Mouse (Mus musculus) forebrain, embryonic 12.5 days (tissue): Measurements from ENCODE around the gene Gm17535. TPM values are rescaled to one million over a fixed set of nuclear protein-coding genes. Genes with fewer than 3 reads are reported as not detected.
"Not testable (repeated sequence)": the region's sequence is repeated elsewhere in the genome, so short reads cannot be mapped to it uniquely, and the experiment has no call there.

Experiments
- ATAC-seq: fragments of 200-750 bp; cut with Nextera tagmentation; 2 replicates; pipeline ENCODE4 v1.8.0; 2017; ENCODE audit warnings: moderate TSS enrichment; ENCODE audit not compliant: low FRiP score
- H3K27ac ChIP-seq: fragments of 300-500 bp; sonication (generic); 2 replicates; pipeline ENCODE4 v1.5.1; 2016; ENCODE audit warnings: mild to moderate bottlenecking
- H3K27me3 ChIP-seq: fragments of 300-500 bp; sonication (generic); 2 replicates; pipeline ENCODE4 v1.6.1; 2016; ENCODE audit warnings: mild to moderate bottlenecking
- H3K36me3 ChIP-seq: fragments of 300-500 bp; sonication (generic); replicated peaks from 2 replicates; pipeline ENCODE4 v1.6.1; 2016; ENCODE audit warnings: mild to moderate bottlenecking
- H3K4me1 ChIP-seq: fragments of 300-500 bp; sonication (generic); 2 replicates; pipeline ENCODE4 v1.6.1; 2016
- H3K4me2 ChIP-seq: fragments of 300-500 bp; sonication (generic); 2 replicates; pipeline ENCODE4 v1.6.1; 2016; ENCODE audit warnings: mild to moderate bottlenecking, moderate library complexity
- H3K4me3 ChIP-seq: fragments of 300-500 bp; sonication (generic); replicated peaks from 2 replicates; pipeline ENCODE4 v1.5.1; 2016; ENCODE audit warnings: mild to moderate bottlenecking
- H3K9ac ChIP-seq: fragments of 300-500 bp; sonication (generic); 2 replicates; pipeline ENCODE4 v1.6.1; 2016; ENCODE audit warnings: mild to moderate bottlenecking
- H3K9me3 ChIP-seq: fragments of 300-500 bp; sonication (generic); 2 replicates; pipeline ENCODE4 v1.6.1; 2016
- WGBS: fragments of 180-500 bp; shearing (Covaris S2); methylation state at CpG from one replicate; pipeline ENCODE4 v1.1.7; 2016; 5-methylcytosine and 5-hydroxymethylcytosine counted together
- microRNA-seq: library from miRNA; unstranded; fragments of <30 nt; microRNA quantifications from one replicate; pipeline ENCODE4, GENCODE M21; 2017
- polyA plus RNA-seq: library from polyadenylated mRNA; unstranded; fragments of >200 nt; fragmentation: Nextera tagmentation; extraction: Ambion mirVana; gene quantifications from 2 replicates; pipeline ENCODE4 v1.2.1, GENCODE M21; 2016

Gene Gm17535
- polyA plus RNA-seq, 1 experiment from 2014 or later: not detected

DNA sequence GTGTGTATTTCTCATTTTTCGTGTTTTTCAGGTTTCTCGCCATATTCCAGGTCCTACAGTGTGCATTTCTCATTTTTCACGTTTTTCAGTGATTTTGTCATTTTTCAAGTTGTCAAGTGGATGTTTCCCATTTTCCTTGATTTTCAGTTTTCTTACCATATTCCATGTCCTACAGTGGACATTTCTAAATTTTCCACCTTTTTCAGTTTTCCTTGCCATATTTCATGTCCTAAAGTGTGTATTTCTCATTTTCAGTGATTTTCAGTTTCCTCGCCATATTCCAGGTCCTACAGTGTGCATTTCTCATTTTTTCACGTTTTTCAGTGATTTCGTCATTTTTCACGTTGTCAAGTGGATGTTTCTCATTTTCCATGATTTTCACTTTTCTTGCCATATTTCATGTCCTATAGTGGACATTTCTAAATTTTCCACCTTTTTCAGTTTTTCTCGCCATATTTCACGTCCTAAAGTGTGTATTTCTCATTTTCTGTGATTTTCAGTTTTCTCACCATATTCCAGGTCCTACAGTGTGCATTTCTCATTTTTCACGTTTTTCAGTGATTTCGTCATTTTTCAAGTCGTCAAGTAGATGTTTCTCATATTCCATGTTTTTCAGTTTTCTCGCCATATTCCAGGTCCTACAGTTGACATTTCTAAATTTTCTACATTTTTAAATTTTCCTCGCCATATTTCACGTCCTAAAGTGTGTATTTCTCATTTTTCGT lies 5.0 kb upstream of the Gm17535 start:
- not testable (repeated sequence) for H3K4me2 ChIP-seq, H3K27me3 ChIP-seq, H3K36me3 ChIP-seq, H3K4me3 ChIP-seq, H3K4me1 ChIP-seq, ATAC-seq, H3K9me3 ChIP-seq, H3K27ac ChIP-seq, H3K9ac ChIP-seq
- WGBS: 62% methylated on average over 14 of the region's 16 CpGs

GRCm38 (mm10) chr9:3030677-3031318 lies 3.6 kb upstream of the Gm17535 start:
- not testable (repeated sequence) for ATAC-seq, H3K4me1 ChIP-seq, H3K27me3 ChIP-seq, H3K4me3 ChIP-seq, H3K27ac ChIP-seq, H3K9ac ChIP-seq, H3K9me3 ChIP-seq, H3K4me2 ChIP-seq, H3K36me3 ChIP-seq
- WGBS: 59% methylated on average over 3 of the region's 10 CpGs

DNA sequence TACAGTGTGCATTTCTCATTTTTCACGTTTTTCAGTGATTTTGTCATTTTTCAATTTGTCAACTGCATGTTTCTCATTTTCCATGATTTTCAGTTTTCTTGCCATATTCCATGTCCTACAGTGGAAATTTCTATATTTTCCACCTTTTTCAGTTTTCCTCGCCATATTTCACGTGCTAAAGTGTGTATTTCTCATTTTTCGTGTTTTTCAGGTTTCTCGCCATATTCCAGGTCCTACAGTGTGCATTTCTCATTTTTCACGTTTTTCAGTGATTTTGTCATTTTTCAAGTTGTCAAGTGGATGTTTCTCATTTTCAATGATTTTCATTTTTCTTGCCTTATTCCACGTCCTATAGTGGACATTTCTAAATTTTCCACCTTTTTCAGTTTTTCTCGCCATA lies 2.2 kb downstream of the Gm17535 start, which contains the start of gene Gm10715:
TSS of gene Gm10715 (plus strand) at position 301 of the 400 bp plus-strand sequence.
- not testable (repeated sequence) for ATAC-seq, H3K9ac ChIP-seq, H3K27me3 ChIP-seq, H3K4me1 ChIP-seq, H3K27ac ChIP-seq, H3K9me3 ChIP-seq, H3K4me3 ChIP-seq, H3K36me3 ChIP-seq, H3K4me2 ChIP-seq
- 79% methylated on average over 8 of the region's 8 CpGs for WGBS

GRCm38 (mm10) chr9:3038161-3038560 lies 3.8 kb downstream of the Gm17535 start:
- ATAC-seq, H3K36me3 ChIP-seq, H3K4me2 ChIP-seq, H3K9me3 ChIP-seq, H3K27ac ChIP-seq, H3K27me3 ChIP-seq, H3K4me1 ChIP-seq, H3K4me3 ChIP-seq, H3K9ac ChIP-seq: not testable (repeated sequence)
- WGBS: 68% methylated on average over 4 of the region's 4 CpGs

Small RNA genes lying within 50 kb of the gene (microRNA-seq; reads per million reads assigned to microRNA genes)
- not detected for gene Mir101c

Other genes with a start within 250 kb of the Gm17535 start
- not detected in 2 replicates for gene Gm10722, start 33.7 kb upstream of the Gm17535 start, polyA plus RNA-seq
- not detected in 2 replicates for gene Gm11168, start 31.3 kb upstream of the Gm17535 start, polyA plus RNA-seq
- not detected in 2 replicates for gene Gm10721, start 21.5 kb upstream of the Gm17535 start, polyA plus RNA-seq
- gene Gm10720, start 18.9 kb upstream of the Gm17535 start, polyA plus RNA-seq: not detected in 2 replicates
- 0.96 TPM in 1 of 2 replicates, not detected in the other for gene Gm10719, start 17.2 kb upstream of the Gm17535 start, polyA plus RNA-seq
- gene Gm10718, start 11.1 kb upstream of the Gm17535 start, polyA plus RNA-seq: 1.2 TPM in 1 of 2 replicates, not detected in the other
- gene Gm10717, start 9.2 kb upstream of the Gm17535 start, polyA plus RNA-seq: 0.63 and 0.84 TPM in 2 replicates
- gene Gm10715, start 2.3 kb downstream of the Gm17535 start, polyA plus RNA-seq: not detected in 2 replicates